Comparison of ENCODE assay signal across 8 mouse cellular contexts in the genomic region with DNA sequence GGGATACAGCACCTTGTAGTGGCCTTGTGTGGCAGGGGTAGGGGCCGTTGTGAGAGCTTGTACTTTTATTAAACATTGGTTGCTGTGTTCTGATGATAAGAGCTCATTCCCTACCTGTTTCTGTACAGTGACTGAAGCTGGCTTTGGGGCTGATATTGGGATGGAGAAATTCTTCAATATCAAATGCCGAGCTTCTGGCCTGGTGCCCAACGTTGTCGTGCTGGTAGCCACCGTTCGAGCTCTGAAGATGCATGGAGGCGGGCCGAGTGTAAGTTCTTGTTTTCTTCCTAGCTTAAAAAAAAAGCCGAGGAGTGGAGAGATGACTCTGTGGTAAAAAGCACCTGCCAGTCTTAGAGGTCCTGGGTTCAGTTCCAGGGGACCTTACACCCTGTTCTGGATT.
"Had no signal": no experiment of that assay in that cellular context is flagged by ENCODE, and none has a peak within 500 bp of the region (broad histone marks: within the 10 kb centered on the region; RNA-seq: fewer than 3 reads in every experiment).

No protein-coding gene starts in this region.

- DNase-seq: liver, embryonic 13.5 days; liver, postnatal 0 days; lung, adult 2 months; lung, postnatal 14 days; lung, postnatal 36 days; thymus, adult 2 months; thymus, postnatal 25 days; thymus, postnatal 4 days had no signal
